Mouse (Mus musculus) adrenal gland, postnatal 10 days (tissue): ENCODE data around the gene Zswim1. TPM values are rescaled to one million over a fixed set of nuclear protein-coding genes. Genes with fewer than 3 reads are reported as not detected.
"Not testable (repeated sequence)": the region's sequence is repeated elsewhere in the genome, so short reads cannot be mapped to it uniquely, and the experiment has no call there.

Experiments
- DNase-seq: peaks from one replicate; pipeline ENCODE4 v3.0.0; 2021; ENCODE audit warnings: mixed read lengths
- total RNA-seq, 2 experiments: library from RNA; stranded (reverse); gene quantifications; 2 replicates each; pipeline ENCODE4 v1.2.3; 2021

Gene Zswim1
- total RNA-seq, 2 experiments from 2014 or later = 6.9 to 8.5 TPM

DNA sequence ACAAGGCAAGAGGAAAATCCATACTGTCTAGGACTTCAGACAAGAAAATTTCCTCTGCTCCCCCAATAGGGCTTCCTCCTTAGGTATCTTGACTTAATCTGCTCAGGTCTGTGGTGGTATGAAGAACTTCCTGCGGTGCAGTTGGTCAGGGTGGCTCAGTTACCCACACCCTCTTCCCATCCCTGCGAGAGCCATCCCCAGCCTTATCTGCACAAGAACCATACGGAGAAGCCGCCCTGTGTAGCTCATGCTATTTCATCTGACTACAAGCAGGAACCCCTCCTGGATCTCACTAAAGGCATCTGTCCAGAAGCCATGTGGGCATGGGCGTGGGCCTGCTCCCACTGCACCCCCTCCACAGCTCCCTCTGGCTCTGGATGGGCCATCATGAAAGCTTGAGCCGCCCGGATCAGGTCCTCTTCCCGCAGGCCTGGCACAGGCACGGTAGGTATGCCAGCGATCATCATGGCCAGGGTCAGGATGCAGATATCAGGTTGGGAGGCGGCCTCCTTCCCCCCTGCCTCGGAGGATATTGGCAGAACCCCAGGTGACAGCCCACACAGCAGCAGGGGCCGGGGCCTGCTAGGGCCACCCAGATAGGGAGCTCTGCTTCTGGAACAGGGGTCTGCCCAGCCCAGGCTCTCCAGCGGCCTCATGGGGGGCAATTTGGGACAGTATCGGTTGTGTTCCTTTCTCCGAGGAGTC lies 4.8 kb downstream of the Zswim1 start:
- no peak for DNase-seq

DNA sequence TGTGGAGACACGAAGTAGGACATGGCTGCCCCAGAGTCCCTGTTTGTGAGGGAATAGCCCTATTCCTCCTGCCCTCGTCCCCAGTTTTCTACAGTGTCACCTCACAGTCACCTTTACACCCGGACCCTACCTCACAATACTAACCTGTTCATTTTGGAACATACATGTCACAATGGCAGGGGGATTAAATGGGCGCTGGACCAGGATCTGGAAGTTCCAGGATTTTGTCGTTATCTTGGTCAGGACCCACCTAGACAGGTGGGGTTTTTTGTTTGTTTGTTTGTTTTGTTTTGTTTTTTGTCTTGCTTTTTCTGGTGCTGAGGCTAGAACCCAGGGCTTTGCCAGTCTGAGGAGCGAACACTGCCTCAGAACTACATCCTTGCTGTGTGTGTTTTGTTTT lies 6.0 kb downstream of the Zswim1 start, which contains the start of gene Spata25:
Spata25 (minus strand) TSS at position 101 of the 400 bp plus-strand sequence.
- no peak for DNase-seq

DNA sequence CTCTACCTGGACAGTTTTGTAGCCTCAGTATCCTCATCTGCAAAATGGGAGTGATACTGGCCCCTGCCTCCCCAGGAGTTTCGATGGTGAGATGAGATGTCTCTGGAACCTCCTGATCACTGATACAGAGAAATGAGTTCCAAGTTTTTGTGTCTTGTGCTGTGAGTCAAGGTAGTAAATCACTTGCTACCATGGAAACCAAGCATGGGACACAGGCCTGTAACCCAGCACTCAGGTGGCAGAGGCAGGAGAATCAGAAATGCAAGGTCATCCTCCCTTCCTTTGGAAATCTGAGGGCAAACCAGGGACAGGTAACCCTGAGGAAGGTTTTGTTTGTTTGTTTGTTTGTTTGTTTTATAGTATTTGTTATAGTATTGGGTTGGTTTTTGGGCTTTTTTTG lies 6.6 kb downstream of the Zswim1 start:
- DNase-seq = no peak

DNA sequence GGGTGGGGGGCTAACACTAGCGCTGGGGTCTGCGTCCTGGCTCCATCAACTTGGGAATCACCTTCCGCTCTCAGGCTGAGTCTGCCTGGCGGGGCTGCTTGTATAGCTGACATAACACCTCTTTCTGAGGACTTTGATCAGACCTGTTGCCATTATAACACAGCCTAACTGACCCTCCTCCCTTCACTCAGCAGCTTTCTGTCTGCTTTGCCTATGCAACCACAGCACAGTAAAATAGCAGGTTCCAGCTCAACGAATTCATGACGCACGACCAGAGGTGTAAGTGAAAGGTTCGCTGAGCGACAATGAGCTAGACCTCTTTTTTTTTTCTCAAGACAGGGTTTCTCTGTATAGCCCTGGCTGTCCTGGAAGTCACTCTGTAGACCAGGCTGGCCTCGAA lies 8.5 kb downstream of the Zswim1 start:
- DNase-seq = no peak

DNA sequence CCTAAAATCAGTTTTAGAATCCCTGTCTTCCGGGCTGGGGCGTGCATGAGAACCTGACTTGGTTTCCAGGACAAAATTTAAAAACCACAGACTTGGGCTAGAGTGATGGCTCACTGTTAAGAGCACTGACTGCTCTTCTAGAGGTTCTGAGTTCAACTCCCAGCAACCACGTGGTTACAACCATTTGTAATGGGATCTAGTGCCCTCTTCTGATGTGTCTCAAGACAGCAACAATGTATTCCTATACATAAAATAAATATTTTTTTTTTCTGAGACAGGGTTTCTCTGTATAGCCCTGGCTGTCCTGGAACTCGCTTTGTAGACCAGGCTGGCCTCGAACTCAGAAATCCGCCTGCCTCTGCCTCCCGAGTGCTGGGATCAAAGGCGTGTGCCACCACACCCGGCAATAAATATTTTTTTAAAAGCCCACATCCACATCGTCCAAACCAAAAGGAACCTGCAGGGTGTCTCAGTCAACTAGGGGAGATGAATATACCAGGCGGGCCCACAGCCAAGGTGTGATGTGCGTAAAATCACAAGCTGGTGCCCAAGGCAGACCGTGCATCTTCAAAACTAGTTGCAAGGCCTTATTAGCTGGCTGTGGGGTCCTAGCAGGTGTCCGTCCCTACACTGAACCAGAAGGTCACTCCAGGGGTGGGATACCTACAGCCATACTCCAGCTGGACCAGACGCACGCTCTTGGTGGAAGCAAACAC lies 9.7 kb downstream of the Zswim1 start:
- no peak for DNase-seq

DNA sequence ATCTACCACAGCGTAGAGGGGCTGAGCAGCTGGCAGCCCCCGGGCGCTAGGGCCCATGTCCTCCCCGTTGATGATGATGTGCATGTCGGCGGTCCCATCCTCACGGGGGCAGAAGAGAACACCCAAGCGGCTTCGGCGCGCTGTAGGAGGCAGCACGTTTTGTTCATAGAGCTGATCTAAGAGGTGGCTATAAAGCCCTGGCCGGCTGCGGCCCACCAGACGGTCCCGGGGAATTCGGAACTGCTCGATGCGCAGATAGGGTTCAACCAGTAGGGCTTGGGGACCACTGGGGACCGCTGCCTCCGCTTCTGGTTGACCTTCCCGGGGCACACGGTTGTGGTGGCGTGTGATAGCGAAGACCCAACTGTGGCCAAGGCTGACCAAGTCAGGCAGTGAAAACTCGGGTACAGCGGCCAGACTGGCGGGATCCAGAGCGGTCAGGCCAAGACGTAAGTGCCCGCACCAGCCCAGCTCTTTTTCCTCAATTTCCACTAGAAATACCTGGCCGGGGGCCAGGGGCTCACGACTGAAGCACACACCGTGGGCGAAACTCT lies 10.3 kb downstream of the Zswim1 start, which contains the start of gene Ctsa:
Ctsa (plus strand) TSS at position 126 of the 554 bp plus-strand sequence.
- peak; percentile 85 for DNase-seq

DNA sequence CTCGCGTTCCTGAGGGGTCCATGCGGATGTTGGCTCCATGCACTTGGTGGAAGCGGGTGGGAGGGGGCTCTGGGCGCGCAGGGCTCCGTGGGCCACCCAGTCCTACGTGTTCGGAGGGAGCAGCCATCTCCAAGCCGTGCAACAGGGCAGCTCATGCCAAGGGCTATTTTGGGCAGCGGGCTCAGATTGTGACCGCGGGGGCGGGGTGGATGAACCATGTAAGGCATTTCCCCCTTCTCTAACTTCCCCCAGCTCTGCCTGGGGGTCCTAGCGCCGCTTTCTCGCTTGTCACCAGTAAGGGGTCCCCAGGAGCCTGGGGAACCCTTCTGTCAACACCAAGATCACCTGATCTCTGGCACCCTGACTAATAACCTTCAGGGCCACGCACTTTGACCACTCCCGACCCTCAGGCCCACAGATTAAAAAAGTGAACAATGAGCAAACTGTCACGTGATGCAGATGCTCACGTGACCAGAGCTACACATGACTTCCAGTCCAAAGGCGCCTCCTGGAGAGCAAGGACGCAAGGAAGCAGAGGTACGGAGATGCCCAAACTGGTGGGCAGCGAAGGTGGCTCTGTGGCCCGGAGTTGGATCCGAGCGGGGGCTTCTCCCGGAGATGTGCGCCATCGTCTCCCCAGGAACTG lies 11.0 kb downstream of the Zswim1 start, which contains the start of gene Neurl2:
Neurl2 (minus strand) TSS at position 143 of the 646 bp plus-strand sequence.
- DNase-seq = peak; percentile 92

DNA sequence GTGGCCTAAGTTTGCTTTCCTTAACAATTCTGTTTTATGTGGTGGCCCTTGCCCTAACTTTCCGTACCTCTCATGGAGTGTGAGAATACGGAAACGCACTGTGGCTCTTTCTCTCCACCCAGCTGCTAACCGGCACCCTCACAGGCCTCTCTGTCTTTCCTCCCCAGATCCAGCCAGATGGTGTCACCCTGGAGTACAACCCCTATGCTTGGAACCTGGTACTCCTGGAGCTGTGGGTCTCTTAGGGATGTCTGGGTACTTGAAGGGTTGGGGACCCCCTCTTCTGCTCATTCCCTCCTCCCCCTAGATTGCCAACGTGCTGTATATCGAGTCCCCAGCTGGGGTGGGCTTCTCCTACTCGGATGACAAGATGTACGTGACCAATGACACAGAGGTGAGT lies 12.0 kb downstream of the Zswim1 start:
- peak; percentile 23 for DNase-seq

DNA sequence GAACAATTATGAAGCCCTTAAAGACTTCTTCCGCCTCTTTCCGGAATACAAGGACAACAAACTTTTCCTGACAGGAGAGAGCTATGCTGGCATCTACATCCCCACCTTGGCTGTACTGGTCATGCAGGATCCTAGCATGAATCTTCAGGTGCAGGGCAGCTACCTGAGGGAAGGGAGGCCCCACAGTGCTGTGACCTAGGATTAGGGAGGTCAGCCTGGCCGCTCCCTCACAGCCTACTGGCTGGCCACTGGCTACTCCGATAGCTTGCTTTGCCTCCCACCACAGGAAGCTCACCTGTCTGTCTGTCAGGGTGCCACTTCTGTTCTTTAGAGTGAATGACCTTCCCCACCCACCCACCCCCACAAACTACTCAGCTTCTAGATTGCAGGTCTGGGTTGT lies 12.7 kb downstream of the Zswim1 start:
- DNase-seq = no peak

DNA sequence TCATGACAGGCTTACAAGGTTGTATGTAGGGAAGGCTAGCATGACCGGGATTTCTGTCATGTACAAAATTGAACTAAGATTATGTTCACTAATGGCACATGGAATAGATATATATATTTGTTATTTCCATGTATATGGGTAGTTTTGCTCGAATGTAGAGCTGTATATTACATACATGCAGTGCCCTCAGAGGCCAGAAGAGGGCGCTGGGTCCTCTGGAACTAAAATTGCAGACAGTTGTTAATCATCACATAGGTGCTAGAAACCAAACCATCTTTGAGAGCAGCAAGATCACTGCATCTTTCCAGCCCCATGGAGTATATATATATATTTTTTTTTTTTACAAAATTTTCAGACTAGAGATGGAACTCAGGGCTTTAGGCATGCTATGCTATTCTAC lies 23.3 kb downstream of the Zswim1 start:
- no peak for DNase-seq

DNA sequence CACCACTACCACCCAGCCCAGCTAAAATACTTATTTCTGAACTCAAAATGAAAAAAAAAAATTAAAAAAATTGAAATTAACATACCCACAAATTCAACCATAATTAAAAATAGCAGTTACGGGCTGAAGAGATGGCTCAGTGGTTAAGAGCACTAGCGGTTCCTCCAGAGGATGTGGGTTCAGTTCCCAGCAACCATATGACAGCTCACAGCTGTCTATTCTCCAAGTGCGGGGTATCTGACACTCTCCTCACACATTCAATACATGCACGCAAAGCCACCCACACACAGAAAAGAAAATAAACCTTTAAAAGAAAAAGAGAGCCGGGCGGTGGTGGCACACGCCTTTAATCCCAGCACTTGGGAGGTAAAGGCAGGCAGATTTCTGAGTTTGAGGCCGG lies 27.6 kb downstream of the Zswim1 start:
- DNase-seq = no peak

DNA sequence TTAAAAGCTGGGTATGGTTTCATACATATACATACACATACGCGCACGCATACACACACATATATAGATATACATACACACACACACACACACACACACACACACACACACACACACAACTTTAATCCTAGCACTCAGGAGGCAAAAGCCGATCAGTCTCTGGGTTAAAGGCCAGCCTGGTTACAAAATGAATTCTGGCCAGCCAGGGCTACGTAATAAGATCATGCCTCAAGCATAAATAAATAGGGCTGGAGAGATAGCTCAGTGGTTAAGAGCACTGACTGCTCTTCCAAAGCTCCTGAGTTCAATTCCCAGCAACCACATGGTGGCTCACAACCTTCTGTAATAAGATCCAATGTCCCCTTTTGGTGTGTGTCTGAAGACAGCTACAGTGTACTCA lies 33.1 kb downstream of the Zswim1 start:
- not testable (repeated sequence) for DNase-seq

DNA sequence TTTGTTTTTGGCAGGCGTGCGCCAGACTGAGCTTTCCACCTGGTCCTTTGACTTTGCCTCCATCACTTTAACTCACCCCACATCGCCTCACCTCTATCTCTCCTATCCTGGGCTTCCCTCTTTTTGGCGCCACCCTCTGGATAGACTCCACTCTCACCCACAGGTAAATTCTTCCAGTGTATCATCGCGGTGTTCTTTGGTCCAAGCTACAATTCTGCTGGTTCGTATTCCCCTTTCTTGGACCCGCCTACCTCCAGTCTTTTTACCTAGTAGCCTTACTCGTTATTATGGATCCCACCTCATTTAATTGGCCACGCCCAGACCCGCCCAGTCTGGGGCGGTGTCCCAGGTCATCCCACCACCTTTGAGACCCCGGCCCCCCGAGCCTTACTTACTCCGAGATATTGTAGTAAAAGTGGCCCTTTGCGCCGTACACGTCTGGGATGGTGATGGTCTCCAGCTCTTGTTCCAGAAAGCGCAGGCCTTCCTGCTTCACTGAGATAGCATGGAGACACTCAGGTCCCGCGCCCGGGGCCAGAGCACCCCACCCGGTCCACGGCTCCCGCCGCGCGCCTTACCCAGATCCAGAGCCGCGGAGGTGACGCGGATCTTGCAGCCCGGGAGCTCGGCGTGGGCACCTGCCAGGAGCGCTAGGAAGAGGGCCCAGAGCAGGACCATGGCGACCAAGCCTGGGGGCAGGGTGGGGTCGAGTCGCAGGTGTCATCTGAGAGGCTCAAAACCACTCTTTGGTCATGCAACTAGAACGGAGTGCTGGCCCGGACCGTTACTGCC lies 34.0 kb downstream of the Zswim1 start:
- DNase-seq = peak; percentile 40

DNA sequence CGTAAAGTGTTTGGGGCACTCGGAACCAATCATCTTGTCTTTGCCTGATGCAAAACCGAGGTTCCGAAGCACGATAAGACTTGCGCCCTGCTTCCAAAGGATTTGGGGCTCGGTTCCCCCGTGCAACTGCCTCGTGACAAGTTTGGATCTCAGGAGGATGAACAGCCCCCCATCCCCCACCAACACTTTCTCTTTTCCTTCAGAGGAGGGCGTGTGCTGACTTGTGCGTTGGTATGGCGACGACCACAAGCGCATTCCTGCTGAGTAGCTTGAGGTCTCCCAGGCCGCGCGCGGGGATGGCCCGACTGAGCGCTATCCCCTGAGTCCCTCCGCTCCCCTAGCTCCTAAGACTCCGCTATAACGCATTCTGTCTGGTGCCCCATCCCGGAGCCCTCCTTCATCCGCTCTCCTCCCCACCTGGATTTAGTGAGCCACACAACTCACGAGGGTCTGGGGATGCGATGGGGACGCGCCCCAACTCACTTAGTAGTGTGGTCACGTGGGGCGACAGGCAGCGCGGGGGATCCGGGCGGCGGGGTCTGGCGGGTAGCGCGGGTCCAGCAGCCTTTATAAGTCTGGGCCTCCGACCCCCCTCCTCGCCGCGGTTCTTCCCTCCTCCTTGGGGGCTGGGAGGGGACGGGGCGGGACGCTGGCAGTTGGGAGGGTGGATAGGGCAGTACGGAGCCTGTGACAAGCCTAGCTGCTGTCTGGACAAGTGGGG lies 34.8 kb downstream of the Zswim1 start, which contains the start of gene Pltp:
Pltp (minus strand) TSS at position 611 of the 721 bp plus-strand sequence.
- peak; percentile 53 for DNase-seq

DNA sequence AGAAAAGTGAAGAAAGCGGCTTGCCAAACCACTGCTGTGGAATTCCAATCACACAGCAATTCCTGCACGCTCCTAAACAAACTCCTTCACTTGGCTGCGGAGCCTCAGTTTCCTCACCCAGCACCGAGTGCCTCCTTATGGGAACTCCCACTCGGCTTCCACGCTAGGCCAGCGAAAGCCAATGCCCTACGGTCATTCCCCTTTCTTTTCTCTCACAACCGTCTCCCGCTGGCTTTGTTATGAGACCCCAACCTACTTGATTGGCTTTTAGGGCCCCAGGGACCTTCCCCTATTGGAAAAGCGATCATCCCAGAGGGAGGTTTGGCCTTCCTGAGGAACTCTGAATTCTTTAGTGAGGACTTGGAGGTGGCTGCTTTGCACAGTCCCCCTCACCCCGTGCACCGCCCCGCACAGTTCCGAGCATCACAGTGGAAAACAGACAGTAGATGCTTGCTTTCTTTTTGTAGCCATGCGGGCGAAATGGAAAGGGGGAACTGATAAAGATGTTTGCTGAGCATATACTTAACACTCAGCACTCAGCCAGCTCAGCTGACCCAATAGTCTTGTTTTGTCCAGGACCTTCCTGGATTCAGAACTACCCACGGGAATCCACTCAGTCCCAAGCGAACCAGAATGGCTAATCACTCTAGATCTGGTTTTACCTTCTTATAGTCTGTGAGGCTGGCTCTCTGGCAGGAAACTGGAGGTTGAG lies 35.5 kb downstream of the Zswim1 start:
- no peak for DNase-seq

DNA sequence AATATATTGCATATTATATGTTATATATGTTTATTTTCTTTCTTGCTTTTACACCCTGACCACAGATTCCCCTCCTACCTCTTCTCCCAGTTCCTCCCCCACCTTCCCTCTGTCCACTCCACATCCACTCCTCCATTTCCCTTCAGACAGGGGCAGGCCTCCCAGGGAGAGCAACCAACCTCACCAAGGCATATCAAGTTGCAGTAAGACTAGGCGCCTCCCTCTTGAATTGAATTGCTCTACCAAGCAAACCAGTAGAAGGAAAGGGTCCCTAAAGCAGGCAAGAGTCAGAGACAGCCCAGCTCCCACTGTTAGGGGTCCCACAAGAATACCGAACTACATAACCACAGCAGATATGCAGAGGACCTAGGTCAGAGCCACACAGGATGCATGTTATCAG lies 36.7 kb downstream of the Zswim1 start:
- no peak for DNase-seq

DNA sequence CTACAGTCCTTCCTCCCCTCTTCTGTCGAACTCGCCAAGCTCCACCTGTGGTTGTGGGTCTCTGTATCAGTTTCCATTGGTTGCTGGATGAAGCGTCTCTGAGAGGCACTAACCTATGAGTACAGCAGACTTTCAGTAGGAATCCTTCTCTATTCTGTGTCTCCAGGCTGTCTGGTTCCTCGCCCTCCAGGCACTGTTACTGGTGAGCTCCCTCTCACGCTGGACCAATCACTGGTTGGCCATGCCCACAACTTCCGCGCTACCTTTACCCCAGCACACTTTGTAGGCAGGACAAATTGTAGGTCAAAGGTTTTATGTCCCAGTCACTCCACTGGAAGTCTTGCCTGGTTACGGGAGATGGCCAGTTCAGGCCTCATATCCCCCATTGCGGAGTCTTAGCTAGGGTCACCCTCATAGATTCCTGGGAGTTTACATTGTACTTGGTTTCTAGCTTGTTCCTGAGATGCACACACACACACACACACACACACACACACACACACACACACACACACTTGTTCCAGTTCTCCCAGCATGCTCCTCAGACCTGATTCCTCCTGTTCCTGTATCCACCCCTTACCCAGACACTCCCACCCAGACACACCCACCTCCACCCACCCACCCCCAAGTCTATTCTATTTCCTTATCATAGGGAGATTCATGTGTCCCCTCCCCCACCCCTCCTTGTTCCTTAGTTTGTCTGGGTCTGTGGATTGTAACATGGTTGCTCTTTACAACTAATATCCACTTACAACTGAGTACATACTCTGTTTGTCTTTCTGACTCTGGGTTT lies 37.4 kb downstream of the Zswim1 start:
- DNase-seq = peak; percentile 56

DNA sequence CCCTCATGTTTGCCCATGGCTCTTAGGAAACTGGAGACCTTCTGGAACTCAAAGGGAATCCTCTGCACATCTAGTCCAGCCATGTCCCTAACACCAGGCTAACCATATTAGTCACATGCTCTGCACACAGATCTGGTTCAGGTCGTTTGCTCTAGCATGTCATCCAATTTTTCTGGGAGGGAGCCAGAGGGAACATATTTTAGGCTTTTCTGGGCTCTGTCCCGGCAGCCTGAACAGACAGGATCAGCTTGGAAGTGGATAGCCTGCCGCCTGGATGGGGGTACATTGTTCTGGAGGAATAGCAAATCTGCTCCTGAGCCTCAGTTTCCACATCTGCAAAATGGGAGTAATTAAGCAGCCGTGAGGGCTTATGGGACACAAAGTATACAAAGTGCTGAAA lies 38.6 kb downstream of the Zswim1 start:
- no peak for DNase-seq

DNA sequence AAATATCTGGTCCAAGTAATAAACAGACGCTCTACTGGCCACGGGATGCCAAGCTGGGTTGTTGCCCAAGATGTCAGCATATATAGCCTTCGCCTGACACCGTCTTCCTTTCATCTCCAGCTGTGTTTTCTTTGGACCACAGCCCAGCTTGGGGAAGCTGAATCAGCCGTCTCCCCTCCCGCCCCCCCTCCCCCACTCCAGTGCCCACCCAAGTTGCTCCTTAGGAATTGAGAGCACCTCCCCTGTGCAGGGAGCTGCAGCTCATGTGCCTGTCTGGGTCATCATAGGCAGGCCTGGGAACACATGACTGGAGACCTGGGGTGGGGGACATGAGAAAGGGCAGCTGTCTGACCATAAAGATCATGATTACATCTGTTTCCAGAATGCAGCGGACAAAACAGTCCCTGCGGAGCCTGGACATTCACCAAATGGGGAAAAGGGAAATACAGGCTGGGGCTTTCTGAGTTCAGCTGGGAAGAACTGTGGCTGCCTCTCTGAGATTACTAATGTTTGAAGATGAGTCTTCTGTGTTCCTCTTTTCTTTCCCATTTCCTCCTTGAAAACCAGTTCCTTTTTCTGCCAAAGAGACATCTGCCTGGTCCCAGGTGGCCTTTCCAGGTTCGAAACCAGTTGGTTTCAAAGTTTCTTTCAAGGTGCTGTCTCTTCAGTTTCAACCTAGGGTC lies 39.8 kb downstream of the Zswim1 start:
- peak; percentile 86 for DNase-seq
